Mouse (Mus musculus) inflammation-experienced regulatory T-cells (primary cell): ENCODE measurements around the gene Tarbp2. TPM values are rescaled to one million over a fixed set of nuclear protein-coding genes. Genes with fewer than 3 reads are reported as not detected.

Experiments used
- polyA plus RNA-seq, 2 experiments: library from polyadenylated mRNA; unstranded; fragments of 100-300 nt; shearing (Covaris generic); gene quantifications; one replicate each; pipeline ENCODE4 v1.2.1; 2017

The Tarbp2 gene
- 10 to 100 TPM; 50.6 to 57.9 TPM for polyA plus RNA-seq

DNA sequence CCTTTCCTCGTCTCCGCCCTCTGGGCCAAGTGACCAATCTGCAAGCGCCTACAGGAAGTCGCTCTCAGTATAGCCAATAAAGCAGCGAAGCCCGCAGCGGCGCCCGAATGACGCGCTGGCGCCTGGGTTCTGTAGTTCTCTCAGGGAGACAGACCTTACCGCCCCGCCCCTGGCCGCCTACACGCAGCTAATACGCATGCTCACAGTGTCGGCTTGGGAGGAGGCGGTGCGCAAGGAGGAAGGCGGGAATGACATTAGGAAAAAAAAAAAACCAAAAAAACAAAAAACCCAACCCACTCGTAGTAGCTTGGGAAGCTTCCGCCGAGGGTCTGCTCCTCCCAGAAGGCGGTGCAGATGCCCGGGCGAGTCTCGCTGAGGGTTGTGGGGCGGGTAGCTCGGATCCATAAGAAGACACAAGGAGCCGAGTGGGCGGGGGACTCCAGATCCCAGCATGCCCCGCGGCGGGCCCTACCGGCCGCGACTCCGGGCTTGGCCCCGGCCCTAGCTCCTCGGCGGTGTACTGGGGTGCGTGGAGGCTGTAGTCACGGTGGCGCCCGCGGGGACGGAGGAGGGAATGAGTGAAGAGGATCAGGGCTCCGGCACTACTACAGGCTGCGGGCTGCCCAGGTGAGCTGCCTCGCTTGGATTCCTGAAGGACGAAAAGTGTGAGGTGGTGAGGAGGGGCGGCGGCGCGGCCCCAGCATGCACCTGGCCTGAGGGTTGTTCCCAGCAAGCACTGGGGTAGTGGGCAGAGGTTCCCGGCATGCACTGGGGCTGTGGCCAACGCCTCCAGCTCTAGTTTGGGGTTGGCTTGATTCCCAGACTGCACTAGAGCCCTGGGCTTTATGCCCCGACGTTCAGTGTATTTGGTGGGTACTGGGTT lies at the start of gene Tarbp2:
Tarbp2 (plus strand) TSS at position 217 of the 883 bp plus-strand sequence.

DNA sequence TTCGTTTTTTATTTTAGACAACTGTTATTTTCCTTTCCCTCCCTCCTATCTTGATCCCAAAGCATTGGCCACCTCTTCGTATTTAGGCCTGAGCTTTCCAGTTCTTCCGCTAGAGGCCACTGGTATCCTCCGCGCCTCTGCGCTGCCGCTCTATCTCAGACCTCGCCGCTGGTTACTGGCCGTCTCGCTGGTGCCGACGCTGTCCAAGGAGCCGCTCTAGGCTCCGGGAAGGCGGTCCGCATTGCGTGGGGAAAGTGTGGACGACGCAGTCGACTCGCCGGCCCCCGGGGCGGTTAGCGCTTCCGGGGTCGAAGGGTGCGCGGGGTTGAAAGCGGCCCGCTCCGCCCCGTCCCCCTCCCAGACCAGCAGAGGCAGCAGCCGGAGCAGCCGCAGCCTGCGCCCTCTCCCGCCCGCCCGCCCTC lies 47.8 kb upstream of the Tarbp2 start, which contains the start of gene Pcbp2:
Pcbp2 (plus strand) TSS at position 357 of the 422 bp plus-strand sequence.

DNA sequence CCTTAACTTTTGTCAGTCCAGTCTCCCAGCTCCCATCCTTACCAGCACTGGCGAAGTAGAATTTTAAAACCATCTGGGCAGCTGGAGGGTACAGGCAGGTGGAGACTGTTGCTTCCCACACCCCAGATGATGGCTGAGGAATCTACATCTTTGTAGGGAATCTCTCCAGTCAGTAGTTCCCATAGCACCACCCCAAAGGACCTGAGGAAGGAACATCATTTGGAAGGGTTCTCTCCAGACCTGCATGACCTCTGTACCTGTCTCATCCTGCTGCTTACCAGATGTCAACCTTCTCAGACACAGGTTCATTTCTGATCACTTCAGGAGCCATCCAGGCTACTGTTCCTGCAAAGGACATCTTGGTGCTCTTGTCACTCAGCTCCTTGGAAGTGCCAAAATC lies 14.5 kb upstream of the Tarbp2 start, which contains the start of gene Gm10337:
Gm10337 (plus strand) TSS at position 276 of the 400 bp plus-strand sequence.

GRCm38 (mm10) chr15:102516728-102517404 lies 1.1 kb upstream of the Tarbp2 start, which contains the start of gene Map3k12:
Map3k12 (minus strand) TSS chr15:102517064.

DNA sequence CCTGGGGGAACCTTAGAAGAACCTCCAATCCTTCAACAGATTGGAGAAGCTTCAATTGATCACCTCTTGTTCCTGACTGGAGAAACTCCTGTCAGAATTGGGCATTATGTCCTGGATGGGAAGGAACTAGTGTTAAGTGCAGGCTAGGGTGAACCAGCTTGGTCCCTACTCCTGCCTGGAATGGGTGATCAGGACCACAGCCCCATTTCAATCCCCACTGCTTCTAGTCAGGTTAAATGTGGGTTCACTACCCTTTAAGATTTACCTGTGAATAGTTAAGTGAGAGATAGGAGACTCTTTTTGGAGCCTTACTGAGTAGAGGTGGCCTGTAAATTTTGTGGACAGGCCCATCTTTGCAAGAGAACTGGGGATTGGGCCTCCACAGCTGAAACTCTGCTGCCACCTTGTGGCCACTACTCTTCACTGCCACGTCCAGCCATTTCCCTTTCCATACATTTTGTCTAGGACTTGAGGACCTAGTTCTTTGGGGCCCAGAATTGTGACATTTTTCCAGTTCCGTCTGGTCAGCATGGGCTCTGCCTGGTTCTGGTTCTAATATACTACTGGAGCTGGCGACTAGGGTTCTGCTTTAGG lies 7.0 kb downstream of the Tarbp2 start, which contains the start of gene Npff:
Npff (minus strand) TSS at position 51 of the 594 bp plus-strand sequence.

Other genes starting within 250 kb of the Tarbp2 start
- under 1 TPM in 1 of 2 experiments, not detected in 1; 0.34 TPM for gene Gm9918, start 247.6 kb upstream of the Tarbp2 start, polyA plus RNA-seq
- 100 to 1,000 TPM; 101 to 121 TPM for gene Mfsd5, start 238.7 kb upstream of the Tarbp2 start, polyA plus RNA-seq
- 1 to 10 TPM in 1 of 2 experiments, under 1 TPM in 1; 0.60 to 1.9 TPM for gene Espl1, start 221.9 kb upstream of the Tarbp2 start, polyA plus RNA-seq
- gene Pfdn5, start 192.1 kb upstream of the Tarbp2 start, polyA plus RNA-seq = 100 to 1,000 TPM; 410 to 478 TPM
- gene Myg1, start 186.5 kb upstream of the Tarbp2 start, polyA plus RNA-seq = 10 to 100 TPM; 81.7 to 90.3 TPM
- 10 to 100 TPM; 50.8 to 79.0 TPM for gene Aaas, start 167.4 kb upstream of the Tarbp2 start, polyA plus RNA-seq
- under 1 TPM in 1 of 2 experiments, not detected in 1; 0.33 TPM for gene Sp7, start 151.0 kb upstream of the Tarbp2 start, polyA plus RNA-seq
- 10 to 100 TPM; 14.5 to 14.9 TPM for gene Sp1, start 112.0 kb upstream of the Tarbp2 start, polyA plus RNA-seq
- under 1 TPM; 0.38 to 0.94 TPM for gene Amhr2, start 72.8 kb upstream of the Tarbp2 start, polyA plus RNA-seq
- gene Prr13, start 59.2 kb upstream of the Tarbp2 start, polyA plus RNA-seq = 100 to 1,000 TPM; 513 to 642 TPM
- gene Pcbp2, start 47.7 kb upstream of the Tarbp2 start, polyA plus RNA-seq = 100 to 1,000 TPM in 1 of 2 experiments, 10 to 100 TPM in 1; 95.8 to 136 TPM
- gene Gm10337, start 14.5 kb upstream of the Tarbp2 start, polyA plus RNA-seq = not detected
- 1 to 10 TPM; 8.9 to 9.2 TPM for gene Map3k12, start 1.1 kb upstream of the Tarbp2 start, polyA plus RNA-seq
- gene Npff, start 6.8 kb downstream of the Tarbp2 start, polyA plus RNA-seq = 1 to 10 TPM; 5.1 to 7.0 TPM
- gene Gm28047, start 106.9 kb downstream of the Tarbp2 start, polyA plus RNA-seq = not detected
- 10 to 100 TPM; 39.2 to 45.9 TPM for gene Atf7, start 107.3 kb downstream of the Tarbp2 start, polyA plus RNA-seq
- 10 to 100 TPM; 13.5 to 20.1 TPM for gene Atp5g2, start 154.2 kb downstream of the Tarbp2 start, polyA plus RNA-seq
- 10 to 100 TPM; 32.4 to 44.9 TPM for gene Calcoco1, start 204.0 kb downstream of the Tarbp2 start, polyA plus RNA-seq